Mouse (Mus musculus) CH12.LX (cell line): ENCODE results near the gene Rptor. TPM values are rescaled to one million over a fixed set of nuclear protein-coding genes. Genes with fewer than 3 reads are reported as not detected.

Experiments
- DNase-seq: peaks from one replicate; pipeline ENCODE4 v3.0.0-alpha.2; 2013; ENCODE audit errors: extremely low read depth
- H3K27ac ChIP-seq: 2 replicates; pipeline ENCODE4 v1.5.1; 2012; ENCODE audit warnings: low read depth, mild to moderate bottlenecking, control low read depth, moderate library complexity; ENCODE audit not compliant: insufficient read depth
- H3K27me3 ChIP-seq: replicated peaks from 2 replicates; pipeline ENCODE3; 2012; ENCODE audit warnings: inconsistent platforms
- H3K36me3 ChIP-seq, 2 experiments: replicated peaks in 1 of 2; 2 replicates each; pipeline versions ENCODE3 to v1.6.1; 2012; ENCODE audit warnings: inconsistent platforms in 1 of 2, low read length in 1 of 2, mild to moderate bottlenecking in 1 of 2, mixed read lengths in 1 of 2, moderate library complexity in 1 of 2; ENCODE audit not compliant: control insufficient read depth in 1 of 2, insufficient read depth in 1 of 2
- H3K4me1 ChIP-seq, 2 experiments: 2 replicates each; pipeline ENCODE4 v1.6.1; 2012; ENCODE audit warnings: inconsistent platforms in 1 of 2, moderate library complexity in 1 of 2; ENCODE audit not compliant: insufficient read depth in 2 of 2, control insufficient read depth in 1 of 2
- H3K4me2 ChIP-seq: 2 replicates; pipeline ENCODE4 v1.6.1; 2012; ENCODE audit warnings: low read depth, mild to moderate bottlenecking, control low read depth; ENCODE audit not compliant: poor library complexity, insufficient read depth, severe bottlenecking
- H3K4me3 ChIP-seq, 3 experiments: fragments of 150-350 bp in 1 of 3; sonication (generic) in 1 of 3; replicated peaks in 1 of 3; 2 replicates each; pipeline versions ENCODE3 to v1.5.1; 2011 to 2012; ENCODE audit warnings: low read depth in 2 of 3, low read length in 2 of 3, mild to moderate bottlenecking in 2 of 3, moderate library complexity in 2 of 3, control low read depth in 1 of 3, improper control_type of control experiment in 1 of 3, inconsistent platforms in 1 of 3, mixed read lengths in 1 of 3; ENCODE audit not compliant: poor library complexity in 1 of 3
- H3K79me2 ChIP-seq: replicated peaks from 2 replicates; pipeline ENCODE4 v1.6.1; 2012; ENCODE audit warnings: mild to moderate bottlenecking, moderate library complexity; ENCODE audit not compliant: control insufficient read depth, poor library complexity, insufficient read depth, severe bottlenecking; ENCODE audit errors: extremely low read depth
- H3K9ac ChIP-seq: 2 replicates; pipeline ENCODE4 v1.6.1; 2012; ENCODE audit warnings: low read depth, mild to moderate bottlenecking, control low read depth, moderate library complexity; ENCODE audit not compliant: insufficient read depth
- H3K9me3 ChIP-seq: replicated peaks from 2 replicates; pipeline ENCODE3; 2012; ENCODE audit warnings: low read length, inconsistent platforms, mixed read lengths
- BHLHE40 ChIP-seq: IDR thresholded peaks from 2 replicates; pipeline ENCODE4 v1.6.1; 2011; ENCODE audit warnings: mild to moderate bottlenecking, low read depth, low read length, improper control_type of control experiment
- CHD2 ChIP-seq: IDR thresholded peaks from 2 replicates; pipeline ENCODE4 v1.6.1; 2011; ENCODE audit warnings: low read length, improper control_type of control experiment
- E2F4 ChIP-seq: IDR thresholded peaks from 2 replicates; pipeline ENCODE4 v1.6.1; 2011; ENCODE audit warnings: low read depth, low read length, improper control_type of control experiment; ENCODE audit not compliant: insufficient replicate concordance
- EP300 ChIP-seq: IDR thresholded peaks from 2 replicates; pipeline ENCODE4 v1.6.1; 2011; ENCODE audit warnings: low read length, improper control_type of control experiment
- ETS1 ChIP-seq: conservative IDR thresholded peaks from 2 replicates; pipeline ENCODE4 v1.6.1; 2012; ENCODE audit warnings: low read depth, mild to moderate bottlenecking, inconsistent platforms, low read length, improper control_type of control experiment, moderate library complexity
- GABPA ChIP-seq: IDR thresholded peaks from 2 replicates; pipeline ENCODE4 v1.6.1; 2012; ENCODE audit warnings: low read depth, low read length, improper control_type of control experiment, inconsistent platforms; ENCODE audit not compliant: insufficient replicate concordance
- HCFC1 ChIP-seq: IDR thresholded peaks from 2 replicates; pipeline ENCODE4 v1.6.1; 2012; ENCODE audit warnings: low read depth, mild to moderate bottlenecking, inconsistent platforms, low read length, improper control_type of control experiment
- JUN ChIP-seq: IDR thresholded peaks from 2 replicates; pipeline ENCODE4 v1.6.1; 2011; ENCODE audit warnings: low read depth, mild to moderate bottlenecking, low read length, improper control_type of control experiment, moderate library complexity; ENCODE audit not compliant: insufficient read depth
- JUND ChIP-seq: conservative IDR thresholded peaks from 2 replicates; pipeline ENCODE4 v1.6.1; 2011; ENCODE audit warnings: low read depth, low read length, improper control_type of control experiment
- MAFK ChIP-seq: IDR thresholded peaks from 2 replicates; pipeline ENCODE4 v1.6.1; 2011; ENCODE audit warnings: low read length, improper control_type of control experiment; ENCODE audit not compliant: insufficient replicate concordance
- MAX ChIP-seq: IDR thresholded peaks from 2 replicates; pipeline ENCODE4 v1.6.1; 2011; ENCODE audit warnings: low read length, improper control_type of control experiment
- MAZ ChIP-seq: IDR thresholded peaks from 2 replicates; pipeline ENCODE4 v1.6.1; 2012; ENCODE audit warnings: low read depth, mild to moderate bottlenecking, inconsistent platforms, low read length, improper control_type of control experiment, moderate library complexity
- MYC ChIP-seq: IDR thresholded peaks from 2 replicates; pipeline ENCODE4 v1.6.1; 2011; ENCODE audit warnings: low read depth, mild to moderate bottlenecking, improper control_type of control experiment, low read length
- NELFE ChIP-seq: IDR thresholded peaks from 2 replicates; pipeline ENCODE4 v1.6.1; 2011; ENCODE audit warnings: low read depth, low read length, improper control_type of control experiment
- PAX5 ChIP-seq: IDR thresholded peaks from 2 replicates; pipeline ENCODE4 v1.6.1; 2012; ENCODE audit warnings: low read length, inconsistent platforms, mixed read lengths
- POLR2A ChIP-seq: IDR thresholded peaks from 2 replicates; pipeline ENCODE4 v1.6.1; 2011; ENCODE audit warnings: low read depth, mild to moderate bottlenecking, improper control_type of control experiment, low read length
- POLR2AphosphoS2 ChIP-seq: IDR thresholded peaks from 2 replicates; pipeline ENCODE4 v1.6.1; 2011; ENCODE audit warnings: low read depth, low read length, improper control_type of control experiment
- RAD21 ChIP-seq: IDR thresholded peaks from 2 replicates; pipeline ENCODE4 v1.6.1; 2011; ENCODE audit warnings: low read depth, mild to moderate bottlenecking, low read length, improper control_type of control experiment, moderate library complexity
- TBP ChIP-seq: conservative IDR thresholded peaks from 2 replicates; pipeline ENCODE4 v1.6.1; 2011; ENCODE audit warnings: low read depth, low read length, improper control_type of control experiment
- USF1 ChIP-seq: IDR thresholded peaks from 2 replicates; pipeline ENCODE4 v1.6.1; 2014; ENCODE audit warnings: low read depth, mild to moderate bottlenecking, inconsistent platforms, low read length, improper control_type of control experiment
- USF2 ChIP-seq: conservative IDR thresholded peaks from 2 replicates; pipeline ENCODE4 v1.6.1; 2011; ENCODE audit warnings: low read depth, low read length, improper control_type of control experiment
- ZC3H11A ChIP-seq: IDR thresholded peaks from 2 replicates; pipeline ENCODE4 v1.6.1; 2012; ENCODE audit warnings: low read depth, mild to moderate bottlenecking, inconsistent platforms, low read length, improper control_type of control experiment
- ZKSCAN1 ChIP-seq: IDR thresholded peaks from 2 replicates; pipeline ENCODE4 v1.6.1; 2012; ENCODE audit warnings: low read depth, inconsistent platforms, low read length, improper control_type of control experiment, borderline replicate concordance
- ZMIZ1 ChIP-seq: IDR thresholded peaks from 2 replicates; pipeline ENCODE4 v1.6.1; 2012; ENCODE audit warnings: low read depth, mild to moderate bottlenecking, inconsistent platforms, low read length, improper control_type of control experiment
- ZNF384 ChIP-seq: IDR thresholded peaks from 2 replicates; pipeline ENCODE4 v1.6.1; 2012; ENCODE audit warnings: low read depth, low read length, improper control_type of control experiment, inconsistent platforms
- dilution Hi-C: fragments of 300-500 bp; cut with MboI; formaldehyde crosslinking; loops from 2 replicates; pipeline ENCODE4 v1.14.3; 2020; ENCODE audit warnings: low sequenced_read_pairs; ENCODE audit not compliant: extremely low pct_unique_long_range_greater_than_20kb, extremely low pct_ligation_motif_present
- in situ Hi-C: fragments of 300-500 bp; cut with MboI; formaldehyde crosslinking; loops from 3 replicates; pipeline ENCODE4 v1.14.3; 2019; ENCODE audit warnings: low sequenced_read_pairs, low pct_ligation_motif_present, low pct_unique_long_range_greater_than_20kb, mixed read lengths
- polyA plus RNA-seq: library from polyadenylated mRNA; unstranded; fragments of >175 nt; gene quantifications from 2 replicates; pipeline ENCODE4 v1.2.1, GENCODE M21; 2012; ENCODE audit warnings: low read depth; ENCODE audit not compliant: insufficient read length
- total RNA-seq, 2 experiments: library from RNA; depleted of rRNA; stranded (reverse); fragments of 300-350 nt in 1 of 2; fragments of >200 nt in 1 of 2; gene quantifications; 2 replicates each; pipeline ENCODE4 v1.2.3; 2012 to 2014

Rptor gene
- total and polyA plus RNA-seq, 3 experiments: 10.3 to 33.1 (median 26.7) TPM

DNA sequence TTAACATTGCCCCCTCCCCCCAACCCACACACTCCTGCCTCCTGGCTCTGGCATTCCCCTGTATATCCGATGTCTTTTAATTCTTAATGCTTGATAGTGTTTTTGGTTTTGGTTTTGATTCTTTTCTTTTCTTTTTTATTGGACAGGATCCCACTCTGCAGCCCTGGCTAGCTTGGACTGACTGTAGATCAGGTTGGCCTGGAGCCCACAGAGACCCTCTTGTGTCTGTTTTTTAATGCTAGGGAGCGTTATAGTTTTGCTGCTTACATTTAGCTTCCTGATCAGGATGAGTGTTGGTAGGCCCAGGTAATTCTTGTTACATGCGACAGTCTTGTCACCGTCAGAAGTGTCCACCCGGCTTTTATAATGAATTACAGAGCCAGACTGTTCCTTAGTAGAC, 27.6 kb downstream of the Rptor start:
- Histone ChIP-seq H3K4me3 (no peak overlapping the region), H3K79me2 (peaks cover 13% of the 10 kb centered on the region), H3K36me3 (peaks cover 3 to 61% of the 10 kb centered on the region in 2 experiments), H3K4me2 (no peak overlapping the region), H3K27ac (no peak overlapping the region), H3K9ac (no peak overlapping the region), H3K4me1 (peaks cover 3 to 45% of the 10 kb centered on the region in 2 experiments; a peak in 2 of 4 replicates), H3K9me3 (no peaks in the 10 kb centered on the region), H3K27me3 (no peaks in the 10 kb centered on the region)
- dilution Hi-C loops (no loop called here), in situ Hi-C loops (no loop called here)
- TF ChIP-seq TBP (no peak), POLR2A (no peak), CHD2 (no peak), ZNF384 (no peak), ZMIZ1 (no peak), NELFE (no peak), PAX5 (no peak), RAD21 (no peak), MAFK (no peak), POLR2AphosphoS2 (no peak), ETS1 (no peak), USF2 (no peak), MAX (no peak), E2F4 (no peak)
- DNase-seq: no peak

DNA sequence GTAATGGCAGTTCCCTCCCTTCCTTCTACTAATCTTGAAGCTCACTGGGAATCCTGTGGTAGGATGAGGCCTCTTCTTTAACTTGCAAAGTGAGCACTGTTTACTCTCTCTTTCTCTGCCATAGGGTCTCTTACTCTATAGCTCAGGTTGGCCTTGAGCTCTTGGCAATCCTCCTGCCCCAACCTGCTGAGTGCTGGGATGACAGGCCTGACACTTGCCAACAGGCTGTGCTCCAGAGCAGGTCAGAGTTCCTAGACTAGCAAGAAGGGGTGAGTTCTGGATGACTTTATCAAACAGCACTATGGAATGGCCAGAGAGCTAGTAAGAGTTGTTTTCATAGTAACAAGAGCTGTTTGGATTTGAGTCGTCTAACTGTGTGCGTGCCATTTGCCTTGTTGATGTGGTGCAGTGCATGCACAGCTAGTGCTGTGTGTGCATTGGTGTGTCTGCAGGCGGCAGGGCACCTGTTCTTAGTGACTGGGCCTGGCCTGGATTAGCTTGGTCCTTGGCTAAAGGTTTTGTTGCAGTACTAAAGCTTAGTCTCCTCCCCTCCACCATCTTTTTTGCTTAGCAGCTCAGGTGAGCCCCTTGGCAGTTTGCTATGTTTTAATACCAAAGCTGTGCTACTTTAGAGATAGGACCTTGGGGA, 28.6 kb downstream of the Rptor start:
- no peak overlapping the region for H3K9ac ChIP-seq
- peaks cover 3 to 52% of the 10 kb centered on the region in 2 experiments; a peak in 3 of 4 replicates for H3K4me1 ChIP-seq
- no peak overlapping the region for H3K4me2 ChIP-seq
- H3K9me3 ChIP-seq: no peaks in the 10 kb centered on the region
- H3K4me3 ChIP-seq: no peak overlapping the region
- peaks cover 10% of the 10 kb centered on the region for H3K79me2 ChIP-seq
- dilution Hi-C loops (no loop called here), in situ Hi-C loops (no loop called here)
- H3K36me3 ChIP-seq: peaks cover 3 to 58% of the 10 kb centered on the region in 2 experiments
- no peak for DNase-seq
- TF ChIP-seq MAZ: no peak
- TF ChIP-seq ETS1: no peak
- no peak for TF ChIP-seq MYC
- TF ChIP-seq BHLHE40: no peak
- TF ChIP-seq ZNF384: no peak
- no peak for TF ChIP-seq CHD2
- TF ChIP-seq HCFC1: no peak
- TF ChIP-seq PAX5: no peak
- TF ChIP-seq JUN: no peak
- no peak for TF ChIP-seq ZKSCAN1
- TF ChIP-seq JUND: no peak
- TF ChIP-seq EP300: no peak
- no peak for TF ChIP-seq RAD21
- no peak for TF ChIP-seq ZC3H11A
- no peak for TF ChIP-seq GABPA
- no peak for TF ChIP-seq NELFE
- TF ChIP-seq USF1: no peak
- no peak overlapping the region for H3K27ac ChIP-seq
- H3K27me3 ChIP-seq: no peaks in the 10 kb centered on the region
